Comparison of ENCODE assay signal across 8 mouse cellular contexts in genomic region chr10:68541139-68541942, GRCm38 (mm10). TPM values are rescaled to one million over a fixed set of nuclear protein-coding genes. Genes with fewer than 3 reads are reported as not detected.
DNase-seq lines count a peak whose midpoint lies in the region; ATAC-seq lines count a peak whose summit lies in the region.

TSS of gene Cabcoco1 (minus strand) at chr10:68541896.

- peak; percentile 84 for ATAC-seq in inflammation-experienced regulatory T-cells, adult 6 months

- DNase-seq in ES-CJ7 (ENCODE audit: low read depth, low spot score): peak; percentile 82
- DNase-seq in cerebellum, postnatal 10 days: peak; percentile 37 to 62
- DNase-seq in frontal cortex, postnatal 25 days (ENCODE audit: low spot score in 2 of 2): peak; percentile 51 to 52
- DNase-seq in left cerebral cortex, adult 8-10 months (ENCODE audit: low spot score in 2 of 2): peak; percentile 30 to 70
- DNase-seq in lung, postnatal 4 days: peak; percentile 70 to 76
- peak; percentile 77 for DNase-seq in right cerebral cortex, adult 18-20 months
- peak; percentile 33 to 45 for DNase-seq in urinary bladder, adult 18-20 months (ENCODE audit: low spot score in 2 of 2)

RNA-seq across cellular contexts. Expression of gene Cabcoco1, which starts in this region (rescaled TPM):
- polyA plus RNA-seq in inflammation-experienced regulatory T-cells, adult 6 months (2017; shearing (Covaris generic)): 1 to 10 TPM; 2.9 to 3.5 (median 3.2) TPM
- total RNA-seq in left cerebral cortex, adult 8-10 months (2022): 1 to 10 TPM; 1.8 to 3.5 (median 2.9) TPM

Comparison
In these comparisons a context has a peak if more than half of its experiments do, and no peak if none do; other contexts are left out.
1. Peak in every context shown above with its lines: DNase-seq and ATAC-seq.